Mouse (Mus musculus): ENCODE measurements around the gene 1700020A23Rik. TPM values are rescaled to one million over a fixed set of nuclear protein-coding genes. Genes with fewer than 3 reads are reported as not detected.
A peak's percentile ranks its signal among the peaks of the same experiment; 100 is the strongest.
"Not testable (repeated sequence)": the region's sequence is repeated elsewhere in the genome, so short reads cannot be mapped to it uniquely, and the experiment has no call there.

Gene 1700020A23Rik
- not detected in 2 replicates for polyA plus RNA-seq (2015; fragmentation: Nextera tagmentation; extraction: Ambion mirVana)

DNA sequence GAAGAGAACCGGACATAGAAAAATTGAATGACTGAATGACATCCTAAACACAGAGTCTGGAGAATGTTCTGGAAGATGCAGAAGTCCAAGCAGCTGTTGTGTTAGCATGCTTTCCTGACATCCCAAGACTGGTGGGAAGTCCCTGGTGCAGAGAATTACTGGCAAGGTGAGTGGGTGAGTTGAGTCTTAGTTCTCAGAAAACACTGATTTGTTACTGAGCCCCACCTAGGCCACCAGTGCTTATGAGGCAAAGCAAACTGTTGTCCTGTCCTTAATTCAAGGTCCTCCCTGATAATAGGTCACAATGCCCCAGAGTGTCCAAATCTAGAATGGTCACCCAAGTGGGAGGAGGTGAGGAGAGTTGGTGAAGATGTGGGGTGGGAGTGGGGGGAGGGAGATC, at the start of gene 1700020A23Rik, which contains the start of gene Gm28372:
Gene 1700020A23Rik, plus strand, starts transcription at position 321 of the 400 bp plus-strand sequence.
Gene Gm28372, plus strand, starts transcription at position 301 of the 400 bp plus-strand sequence.
- H3K4me3 ChIP-seq (replicated peaks), result no peak within 1 kb of the TSS
- no peaks in the 10 kb centered on the region for H3K4me1 ChIP-seq
- no peak within 1 kb of the TSS for H3K9ac ChIP-seq
- no peak within 1 kb of the TSS for H3K4me2 ChIP-seq
- 84% methylated on average over 1 of the region's 1 CpGs for WGBS
- H3K27ac ChIP-seq, result no peak within 1 kb of the TSS
- ATAC-seq (ENCODE audit: insufficient read depth, low FRiP score, low read depth), result no peak
- no peaks in the 10 kb centered on the region for H3K9me3 ChIP-seq
- 0 out of 2 replicates have a peak, but pooled peaks cover 3% of the 10 kb centered on the region for H3K27me3 ChIP-seq (replicated peaks)
- no peaks in the 10 kb centered on the region for H3K36me3 ChIP-seq

DNA sequence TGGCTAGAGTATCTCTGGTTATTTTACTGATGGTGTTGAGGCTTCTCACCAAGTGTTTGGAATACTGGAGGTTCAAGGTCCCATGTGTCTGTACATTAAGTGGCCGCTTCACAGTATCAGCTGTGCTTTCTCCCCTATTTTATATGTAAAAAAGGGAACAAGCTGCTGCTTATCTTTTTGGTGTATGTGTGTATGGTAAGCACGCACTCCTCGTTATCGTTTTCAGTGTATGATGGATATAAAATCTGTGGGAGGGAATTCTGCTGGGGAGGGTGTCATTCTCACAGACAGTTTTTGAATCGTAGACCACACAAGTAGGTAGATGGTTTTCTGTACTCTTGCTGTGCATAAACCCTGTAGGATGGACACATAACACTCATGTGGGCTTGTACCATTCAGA, 47.5 kb upstream of the 1700020A23Rik start:
- H3K27me3 ChIP-seq (replicated peaks), result peaks cover 28% of the 10 kb centered on the region
- no peak overlapping the region for H3K4me3 ChIP-seq (replicated peaks)
- no peak overlapping the region for H3K27ac ChIP-seq
- H3K4me2 ChIP-seq, result no peak overlapping the region
- no peak overlapping the region for H3K9ac ChIP-seq
- H3K9me3 ChIP-seq, result no peaks in the 10 kb centered on the region
- no peaks in the 10 kb centered on the region for H3K4me1 ChIP-seq
- no peak for ATAC-seq (ENCODE audit: insufficient read depth, low FRiP score, low read depth)
- no peaks in the 10 kb centered on the region for H3K36me3 ChIP-seq
- 90% methylated on average over 5 of the region's 5 CpGs for WGBS

- 12% methylated on average over 5 of the region's 5 CpGs for WGBS
- Histone ChIP-seq H3K27ac (no peak overlapping the region), H3K4me3 (replicated peaks) (no peak overlapping the region), H3K36me3 (no peaks in the 10 kb centered on the region), H3K9ac (no peak overlapping the region), H3K4me1 (no peaks in the 10 kb centered on the region), H3K27me3 (replicated peaks) (peaks cover 28% of the 10 kb centered on the region), H3K9me3 (no peaks in the 10 kb centered on the region), H3K4me2 (no peak overlapping the region)
- no peak for ATAC-seq (ENCODE audit: insufficient read depth, low FRiP score, low read depth)
Measured at GRCm38 (mm10) chr2:130358852-130359251, 46.2 kb upstream of the 1700020A23Rik start.

- 8% methylated on average over 14 of the region's 14 CpGs for WGBS
- H3K4me3 ChIP-seq (replicated peaks), result no peak overlapping the region
- H3K9ac ChIP-seq, result no peak overlapping the region
- no peak overlapping the region for H3K4me2 ChIP-seq
- H3K36me3 ChIP-seq, result no peaks in the 10 kb centered on the region
- no peak overlapping the region for H3K27ac ChIP-seq
- peaks cover 28% of the 10 kb centered on the region for H3K27me3 ChIP-seq (replicated peaks)
- no peaks in the 10 kb centered on the region for H3K9me3 ChIP-seq
- H3K4me1 ChIP-seq, result peaks cover 4% of the 10 kb centered on the region
- no peak for ATAC-seq (ENCODE audit: insufficient read depth, low FRiP score, low read depth)
Measured at GRCm38 (mm10) chr2:130362511-130363026, 42.5 kb upstream of the 1700020A23Rik start.

- Histone ChIP-seq H3K27ac (no peak overlapping the region), H3K4me3 (replicated peaks) (peak overlapping the region; percentile 30), H3K9ac (no peak overlapping the region), H3K27me3 (replicated peaks) (peaks cover 18% of the 10 kb centered on the region), H3K4me2 (peak overlapping the region; percentile 50), H3K4me1 (peaks cover 4% of the 10 kb centered on the region), H3K9me3 (no peaks in the 10 kb centered on the region), H3K36me3 (no peaks in the 10 kb centered on the region)
- 15% methylated on average over 30 of the region's 30 CpGs for WGBS
- no peak for ATAC-seq (ENCODE audit: insufficient read depth, low FRiP score, low read depth)
Measured at GRCm38 (mm10) chr2:130365211-130366094, 39.6 kb upstream of the 1700020A23Rik start.

DNA sequence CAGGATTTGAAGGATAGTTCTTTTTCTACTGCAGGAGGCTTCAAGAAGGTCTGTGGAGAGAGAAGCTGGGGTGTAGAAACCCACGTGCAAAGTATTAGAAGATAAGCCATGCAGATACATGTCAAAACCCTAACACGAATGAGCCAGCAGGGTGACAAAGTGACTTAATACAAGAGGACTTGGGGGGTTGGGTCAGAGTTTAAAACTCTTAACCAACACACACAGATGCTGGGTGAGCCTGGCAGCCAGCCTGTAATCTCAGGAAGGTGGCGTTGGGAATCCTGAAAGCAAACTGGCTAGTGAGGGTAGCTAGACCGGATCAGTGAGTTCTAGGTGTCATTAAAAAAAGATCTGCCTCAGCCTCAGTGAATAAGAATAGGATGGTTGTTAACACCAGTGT, 37.7 kb upstream of the 1700020A23Rik start:
- H3K9ac ChIP-seq, result no peak overlapping the region
- H3K4me2 ChIP-seq, result no peak overlapping the region
- H3K4me1 ChIP-seq, result peaks cover 4% of the 10 kb centered on the region
- WGBS, result 56% methylated on average over 4 of the region's 4 CpGs
- no peaks in the 10 kb centered on the region for H3K9me3 ChIP-seq
- no peak overlapping the region for H3K4me3 ChIP-seq (replicated peaks)
- no peak overlapping the region for H3K27ac ChIP-seq
- H3K36me3 ChIP-seq, result no peaks in the 10 kb centered on the region
- no peak for ATAC-seq (ENCODE audit: insufficient read depth, low FRiP score, low read depth)
- H3K27me3 ChIP-seq (replicated peaks), result peaks cover 2% of the 10 kb centered on the region

- not testable (repeated sequence) for H3K4me2 ChIP-seq; H3K4me1 ChIP-seq; H3K27me3 ChIP-seq (replicated peaks); ATAC-seq (ENCODE audit: insufficient read depth, low FRiP score, low read depth); H3K36me3 ChIP-seq; H3K9me3 ChIP-seq; H3K9ac ChIP-seq; H3K27ac ChIP-seq; H3K4me3 ChIP-seq (replicated peaks)
- WGBS, result 30% methylated on average over 1 of the region's 1 CpGs
Measured at GRCm38 (mm10) chr2:130373026-130373425, 32.0 kb upstream of the 1700020A23Rik start.

DNA sequence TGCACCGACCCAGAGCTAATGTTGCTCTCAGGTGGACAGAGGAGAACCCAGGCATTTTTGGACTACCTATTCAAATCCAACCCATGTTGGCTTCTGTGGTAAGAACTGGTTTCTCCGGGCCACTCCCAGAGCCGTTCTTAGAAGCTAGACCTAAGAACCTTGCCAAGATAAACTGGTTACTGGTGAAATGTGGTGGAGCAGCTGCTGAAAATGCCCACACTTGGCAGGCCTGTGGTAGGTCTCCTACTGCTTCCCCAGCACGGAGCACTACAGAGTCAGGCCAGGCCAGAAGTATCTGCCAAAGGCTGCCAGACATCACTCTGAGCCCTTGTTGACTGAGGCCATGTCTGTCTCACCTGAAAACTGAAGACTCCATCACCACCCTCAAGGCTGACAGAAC, 30.1 kb upstream of the 1700020A23Rik start:
- Histone ChIP-seq H3K4me3 (replicated peaks) (no peak overlapping the region), H3K4me2 (no peak overlapping the region), H3K9ac (no peak overlapping the region), H3K36me3 (no peaks in the 10 kb centered on the region), H3K27me3 (replicated peaks) (no peaks in the 10 kb centered on the region), H3K9me3 (no peaks in the 10 kb centered on the region), H3K4me1 (no peaks in the 10 kb centered on the region), H3K27ac (no peak overlapping the region)
- 76% methylated on average over 4 of the region's 4 CpGs for WGBS
- ATAC-seq (ENCODE audit: insufficient read depth, low FRiP score, low read depth), result no peak

- no peak for ATAC-seq (ENCODE audit: insufficient read depth, low FRiP score, low read depth)
- Histone ChIP-seq H3K27me3 (replicated peaks) (no peaks in the 10 kb centered on the region), H3K4me3 (replicated peaks) (no peak overlapping the region), H3K4me2 (no peak overlapping the region), H3K27ac (no peak overlapping the region), H3K9ac (no peak overlapping the region), H3K36me3 (no peaks in the 10 kb centered on the region), H3K4me1 (no peaks in the 10 kb centered on the region), H3K9me3 (no peaks in the 10 kb centered on the region)
- WGBS, result 44% methylated on average over 3 of the region's 3 CpGs
Measured at GRCm38 (mm10) chr2:130383205-130383604, 21.9 kb upstream of the 1700020A23Rik start.

GRCm38 (mm10) chr2:130383895-130384294, 21.2 kb upstream of the 1700020A23Rik start:
- H3K4me3 ChIP-seq (replicated peaks), result no peak overlapping the region
- no peak for ATAC-seq (ENCODE audit: insufficient read depth, low FRiP score, low read depth)
- H3K4me2 ChIP-seq, result no peak overlapping the region
- H3K4me1 ChIP-seq, result no peaks in the 10 kb centered on the region
- 66% methylated on average over 6 of the region's 6 CpGs for WGBS
- no peak overlapping the region for H3K27ac ChIP-seq
- H3K9me3 ChIP-seq, result no peaks in the 10 kb centered on the region
- H3K9ac ChIP-seq, result no peak overlapping the region
- no peaks in the 10 kb centered on the region for H3K27me3 ChIP-seq (replicated peaks)
- H3K36me3 ChIP-seq, result no peaks in the 10 kb centered on the region

- 65% methylated on average over 1 of the region's 1 CpGs for WGBS
- H3K36me3 ChIP-seq, result no peaks in the 10 kb centered on the region
- no peaks in the 10 kb centered on the region for H3K4me1 ChIP-seq
- no peaks in the 10 kb centered on the region for H3K27me3 ChIP-seq (replicated peaks)
- H3K9me3 ChIP-seq, result no peaks in the 10 kb centered on the region
- H3K9ac ChIP-seq, result no peak overlapping the region
- H3K4me2 ChIP-seq, result no peak overlapping the region
- ATAC-seq (ENCODE audit: insufficient read depth, low FRiP score, low read depth), result no peak
- no peak overlapping the region for H3K4me3 ChIP-seq (replicated peaks)
- no peak overlapping the region for H3K27ac ChIP-seq
Measured at GRCm38 (mm10) chr2:130386212-130386611, 18.8 kb upstream of the 1700020A23Rik start.

GRCm38 (mm10) chr2:130388796-130389195, 16.3 kb upstream of the 1700020A23Rik start:
- WGBS, result 88% methylated on average over 2 of the region's 2 CpGs
- no peaks in the 10 kb centered on the region for H3K9me3 ChIP-seq
- H3K36me3 ChIP-seq, result 0 out of 2 replicates have a peak, but pooled peaks cover 3% of the 10 kb centered on the region
- no peak overlapping the region for H3K27ac ChIP-seq
- no peaks in the 10 kb centered on the region for H3K4me1 ChIP-seq
- no peak for ATAC-seq (ENCODE audit: insufficient read depth, low FRiP score, low read depth)
- no peak overlapping the region for H3K9ac ChIP-seq
- H3K27me3 ChIP-seq (replicated peaks), result no peaks in the 10 kb centered on the region
- H3K4me3 ChIP-seq (replicated peaks), result no peak overlapping the region
- no peak overlapping the region for H3K4me2 ChIP-seq

Measured in stomach, embryonic 15.5 days (tissue).